Comparison of ENCODE assay signal across 26 mouse cellular contexts in genomic region chr8:88783722-88784121, GRCm38 (mm10).
"Had no signal": no experiment of that assay in that cellular context is flagged by ENCODE, and none has a peak within 500 bp of the region (broad histone marks: within the 10 kb centered on the region; RNA-seq: fewer than 3 reads in every experiment).

No protein-coding gene starts in this region.

- H3K4me2 ChIP-seq: limb, embryonic 12.5 days; limb, embryonic 15.5 days; liver, embryonic 11.5 days; lung, embryonic 14.5 days; midbrain, embryonic 13.5 days had no signal

- H3K36me3 ChIP-seq: limb, embryonic 12.5 days; limb, embryonic 15.5 days; midbrain, embryonic 10.5 days; midbrain, embryonic 13.5 days had no signal

- ATAC-seq: intestine, embryonic 16.5 days; liver, postnatal 0 days; midbrain, embryonic 13.5 days; midbrain, embryonic 16.5 days had no signal

- H3K27me3 ChIP-seq: limb, embryonic 15.5 days; midbrain, embryonic 13.5 days had no signal

- H3K27ac ChIP-seq: kidney, postnatal 0 days; layer of hippocampus, adult 2 months; limb, embryonic 12.5 days; limb, embryonic 15.5 days; liver, embryonic 14.5 days; midbrain, embryonic 10.5 days; midbrain, embryonic 13.5 days; stomach, postnatal 0 days had no signal

- H3K4me3 ChIP-seq: layer of hippocampus, adult 2 months; limb, embryonic 12.5 days; limb, embryonic 15.5 days; megakaryocyte, embryonic 14.5 days; midbrain, embryonic 10.5 days; midbrain, embryonic 13.5 days; myocyte had no signal

- H3K9ac ChIP-seq: limb, embryonic 12.5 days; limb, embryonic 15.5 days; liver, embryonic 14.5 days; liver, postnatal 0 days; lung, embryonic 14.5 days; midbrain, embryonic 13.5 days had no signal

- H3K9me3 ChIP-seq: limb, embryonic 12.5 days; limb, embryonic 15.5 days; megakaryocyte, embryonic 14.5 days; midbrain, embryonic 10.5 days; midbrain, embryonic 13.5 days had no signal

- H3K4me1 ChIP-seq: limb, embryonic 12.5 days; limb, embryonic 15.5 days; megakaryocyte, embryonic 14.5 days; midbrain, embryonic 10.5 days had no signal

- DNase-seq: kidney, adult 18-20 months; kidney, postnatal 25 days; layer of hippocampus, adult 9-11 months; left cerebral cortex, postnatal 4 days; liver, postnatal 0 days; lung, embryonic 14.5 days; lung, postnatal 10 days; lung, postnatal 4 days; right cerebral cortex, adult 18-20 months; right cerebral cortex, postnatal 14 days; right cerebral cortex, postnatal 4 days; thymus, adult 18-20 months; thymus, postnatal 14 days had no signal
